Mouse (Mus musculus) heart, postnatal 0 days (tissue): ENCODE results near the gene Plch2. TPM values are rescaled to one million over a fixed set of nuclear protein-coding genes. Genes with fewer than 3 reads are reported as not detected.
A peak's percentile ranks its signal among the peaks of the same experiment; 100 is the strongest.

Experiments
- ATAC-seq: fragments of 200-750 bp; cut with Nextera tagmentation; 2 replicates; pipeline ENCODE4 v1.8.0; 2017; ENCODE audit warnings: low read depth, moderate number of reproducible peaks, moderate library complexity; ENCODE audit not compliant: insufficient read depth
- DNase-seq: peaks from one replicate; pipeline ENCODE4 v3.0.0-alpha.2; 2016; ENCODE audit warnings: low spot score
- H3K27ac ChIP-seq: fragments of 300-500 bp; sonication (generic); 2 replicates; pipeline ENCODE4 v1.5.1; 2014; ENCODE audit warnings: low read depth, mild to moderate bottlenecking
- H3K27me3 ChIP-seq: fragments of 300-500 bp; sonication (generic); 2 replicates; pipeline ENCODE4 v1.6.1; 2014; ENCODE audit warnings: low read length, mixed read lengths; ENCODE audit not compliant: control insufficient read depth, insufficient read depth
- H3K36me3 ChIP-seq: fragments of 300-500 bp; sonication (generic); replicated peaks from 2 replicates; pipeline ENCODE4 v1.6.1; 2014; ENCODE audit warnings: low read length, mixed read lengths; ENCODE audit not compliant: control insufficient read depth, insufficient read depth
- H3K4me1 ChIP-seq: fragments of 300-500 bp; sonication (generic); 2 replicates; pipeline ENCODE4 v1.6.1; 2014; ENCODE audit warnings: antibody characterized with exemption; ENCODE audit not compliant: control insufficient read depth, insufficient read depth
- H3K4me2 ChIP-seq: fragments of 300-500 bp; sonication (generic); 2 replicates; pipeline ENCODE4 v1.6.1; 2014; ENCODE audit warnings: low read depth, mild to moderate bottlenecking, low read length, moderate library complexity
- H3K4me3 ChIP-seq: fragments of 300-500 bp; sonication (generic); 2 replicates; pipeline ENCODE4 v1.5.1; 2014; ENCODE audit warnings: low read depth, low read length
- H3K9ac ChIP-seq: fragments of 300-500 bp; sonication (generic); replicated peaks from 2 replicates; pipeline ENCODE4 v1.6.1; 2014; ENCODE audit warnings: low read depth, low read length, mixed read lengths
- H3K9me3 ChIP-seq: fragments of 300-500 bp; sonication (generic); replicated peaks from 2 replicates; pipeline ENCODE4 v1.6.1; 2016; ENCODE audit warnings: low read length; ENCODE audit not compliant: control insufficient read depth
- CTCF ChIP-seq: IDR thresholded peaks from 2 replicates; pipeline ENCODE4 v1.5.1; 2016; ENCODE audit warnings: antibody characterized with exemption, control low read depth, low read depth
- EP300 ChIP-seq: IDR thresholded peaks from 2 replicates; pipeline ENCODE4 v1.6.1; 2016; ENCODE audit warnings: antibody characterized with exemption, low read depth
- WGBS: fragments of 180-500 bp; shearing (Covaris S2); extraction: QIAGEN DNeasy Blood & Tissue Kit; methylation state at CpG from one replicate; pipeline ENCODE4 v1.1.7; 2014; 5-methylcytosine and 5-hydroxymethylcytosine counted together
- polyA plus RNA-seq: library from polyadenylated mRNA; unstranded; fragments of >200 nt; fragmentation: Nextera tagmentation; extraction: Ambion mirVana; gene quantifications from 2 replicates; pipeline ENCODE4 v1.2.1, GENCODE M21; 2015
- total RNA-seq: library from RNA; depleted of rRNA; stranded (reverse); fragments of >200 nt; gene quantifications from 2 replicates; pipeline ENCODE4 v1.2.3, GENCODE M21; 2014; ENCODE audit warnings: low replicate concordance

Gene Plch2
- total and polyA plus RNA-seq, 2 experiments from 2014 or later = 0.05 to 0.15 TPM

- 4% methylated on average over 15 of the region's 15 CpGs for WGBS
- Histone ChIP-seq H3K4me3 (peak overlapping the region; percentile 57), H3K36me3 (peaks cover 27% of the 10 kb centered on the region), H3K4me2 (peak overlapping the region; percentile 84), H3K27ac (peak overlapping the region; percentile 65), H3K4me1 (peaks cover 11% of the 10 kb centered on the region), H3K9me3 (no peaks in the 10 kb centered on the region), H3K27me3 (no peaks in the 10 kb centered on the region), H3K9ac (no peak overlapping the region)
- peak; percentile 87 for TF ChIP-seq CTCF
- TF ChIP-seq EP300 = peak; percentile 45; the same call in 1 of the 2 replicates
- ATAC-seq (peak; percentile 39), DNase-seq (peak; percentile 85)
These were observed 9.6 kb upstream of the Plch2 start for GRCm38 (mm10) chr4:155065970-155066833.

GRCm38 (mm10) chr4:155064474-155064873 is 7.9 kb upstream of the Plch2 start:
- TF ChIP-seq CTCF (no peak), EP300 (no peak)
- H3K27me3 ChIP-seq = no peaks in the 10 kb centered on the region

GRCm38 (mm10) chr4:155063895-155064294 is 7.3 kb upstream of the Plch2 start:
- no peak for DNase-seq
- H3K4me2 ChIP-seq = no peak overlapping the region

More at GRCm38 (mm10) chr4:155064474-155064873, 7.9 kb upstream of the Plch2 start:
- no peak for DNase-seq
- no peak overlapping the region for H3K9ac ChIP-seq
- no peak overlapping the region for H3K4me2 ChIP-seq
- no peaks in the 10 kb centered on the region for H3K9me3 ChIP-seq
- no peak for ATAC-seq
- H3K36me3 ChIP-seq = peaks cover 10% of the 10 kb centered on the region; the same call in 1 of the 2 replicates
- no peak overlapping the region for H3K27ac ChIP-seq
- 72% methylated on average over 2 of the region's 2 CpGs for WGBS
- H3K4me1 ChIP-seq = peaks cover 11% of the 10 kb centered on the region
- H3K4me3 ChIP-seq = no peak overlapping the region

GRCm38 (mm10) chr4:155058325-155058724 is 1.7 kb upstream of the Plch2 start:
- Histone ChIP-seq H3K4me3 (no peak overlapping the region), H3K36me3 (no peaks in the 10 kb centered on the region), H3K27ac (no peak overlapping the region), H3K9ac (no peak overlapping the region), H3K9me3 (no peaks in the 10 kb centered on the region), H3K4me2 (no peak overlapping the region), H3K27me3 (0 out of 2 replicates have a peak, but pooled peaks cover 4% of the 10 kb centered on the region), H3K4me1 (no peaks in the 10 kb centered on the region; the same call in 1 of the 2 replicates)
- DNase-seq (no peak), ATAC-seq (no peak)
- 35% methylated on average over 10 of the region's 10 CpGs for WGBS
- no peak for TF ChIP-seq EP300
- no peak for TF ChIP-seq CTCF

More at GRCm38 (mm10) chr4:155063895-155064294, 7.3 kb upstream of the Plch2 start:
- no peak for ATAC-seq
- WGBS = 29% methylated on average over 3 of the region's 3 CpGs
- TF ChIP-seq CTCF (no peak), EP300 (no peak)
- Histone ChIP-seq H3K36me3 (peaks cover 4% of the 10 kb centered on the region; the same call in 1 of the 2 replicates), H3K4me3 (no peak overlapping the region), H3K9me3 (no peaks in the 10 kb centered on the region), H3K27me3 (no peaks in the 10 kb centered on the region), H3K9ac (no peak overlapping the region), H3K27ac (no peak overlapping the region), H3K4me1 (peaks cover 11% of the 10 kb centered on the region)

- no peak for DNase-seq
- Histone ChIP-seq H3K9ac (no peak overlapping the region), H3K27me3 (peaks cover 14% of the 10 kb centered on the region), H3K27ac (no peak overlapping the region), H3K4me2 (no peak overlapping the region), H3K4me3 (no peak overlapping the region), H3K36me3 (no peaks in the 10 kb centered on the region), H3K9me3 (no peaks in the 10 kb centered on the region), H3K4me1 (no peaks in the 10 kb centered on the region)
- WGBS = 68% methylated on average over 7 of the region's 7 CpGs
- no peak for TF ChIP-seq CTCF
- TF ChIP-seq EP300 = no peak
- no peak for ATAC-seq
These were observed 6.5 kb downstream of the Plch2 start for GRCm38 (mm10) chr4:155050116-155050515.
